Mouse (Mus musculus): ENCODE data around the gene Prkcz. TPM values are rescaled to one million over a fixed set of nuclear protein-coding genes. Genes with fewer than 3 reads are reported as not detected.

The Prkcz gene
- polyA plus RNA-seq, 1 experiment from 2014 or later, result 86.5 TPM

DNA sequence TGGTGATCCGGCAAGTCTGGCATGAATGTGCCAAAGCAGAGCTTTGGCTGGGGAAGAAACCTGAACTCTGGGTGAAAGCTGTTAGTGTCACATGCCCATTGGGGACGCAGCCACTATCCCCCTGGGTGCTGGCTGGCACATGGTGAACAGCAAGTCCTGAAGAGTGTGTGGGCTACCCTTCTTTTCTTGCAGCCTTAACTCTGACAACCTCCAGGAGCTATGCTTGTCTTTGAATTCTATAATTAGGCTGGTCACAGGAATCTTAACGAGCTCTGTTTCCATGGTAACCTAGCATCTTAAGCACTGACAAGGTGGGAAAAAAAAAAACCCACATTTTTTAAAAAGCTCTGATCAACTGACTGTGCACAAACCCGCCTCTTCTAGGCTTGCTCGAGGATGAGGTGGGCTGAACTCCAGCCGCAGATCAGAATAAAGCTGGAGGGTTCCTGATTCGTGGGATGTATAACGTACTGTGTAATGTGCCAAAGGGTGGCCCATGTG lies 55.6 kb downstream of the Prkcz start:
- peak overlapping the region; percentile 33; the same call in 1 of the 2 replicates for H3K9ac ChIP-seq (replicated peaks; ENCODE audit: low read depth, low read length)
- 7% methylated on average over 8 of the region's 8 CpGs for WGBS
- 0 out of 2 replicates have a peak overlapping the region, but pooled peaks have one; percentile 7 for H3K4me3 ChIP-seq (replicated peaks; ENCODE audit: low read length)
- peak; percentile 69 for ATAC-seq
- no peaks in the 10 kb centered on the region for H3K36me3 ChIP-seq (ENCODE audit: control insufficient read depth, insufficient read depth)
- H3K4me2 ChIP-seq (ENCODE audit: low read length), result peak overlapping the region; percentile 47
- H3K27ac ChIP-seq (ENCODE audit: low read length), result peak overlapping the region; percentile 93
- no peaks in the 10 kb centered on the region for H3K9me3 ChIP-seq (ENCODE audit: control insufficient read depth, low read length)
- peaks cover 43% of the 10 kb centered on the region for H3K4me1 ChIP-seq (replicated peaks; ENCODE audit: control insufficient read depth, insufficient read depth, low read length)
- no peaks in the 10 kb centered on the region for H3K27me3 ChIP-seq (replicated peaks; ENCODE audit: control insufficient read depth, insufficient read depth, low read length)

DNA sequence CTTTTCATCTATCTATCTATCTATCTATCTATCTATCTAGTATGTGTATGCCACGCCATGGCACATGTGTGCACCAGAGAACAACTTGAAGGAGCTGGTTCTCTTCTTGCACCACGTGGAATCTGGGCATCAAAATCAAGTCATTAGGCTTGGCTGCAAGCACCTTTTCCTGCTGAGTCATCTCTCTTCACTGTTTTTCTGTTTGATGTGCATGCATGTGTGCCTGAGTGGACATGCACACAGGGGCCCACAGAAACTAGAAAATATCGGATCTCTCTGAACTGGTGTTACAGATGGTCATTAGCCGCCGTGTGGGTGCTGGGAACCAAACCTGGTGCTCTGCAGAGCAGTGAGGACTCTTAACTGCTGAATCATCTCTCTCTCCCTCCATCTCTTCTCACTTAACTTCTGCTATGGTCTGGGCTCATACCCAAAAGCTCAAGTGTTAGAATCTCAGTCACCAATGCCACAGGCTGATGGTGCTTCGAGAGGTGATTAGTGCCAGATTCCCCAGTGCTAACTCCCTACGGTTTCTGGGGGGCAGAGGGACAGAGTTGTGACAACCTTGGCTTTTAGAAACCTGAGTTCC lies 56.6 kb downstream of the Prkcz start:
- 74% methylated on average over 7 of the region's 7 CpGs for WGBS
- Histone ChIP-seq H3K27ac (ENCODE audit: low read length) (peak overlapping the region; percentile 93), H3K4me1 (replicated peaks; ENCODE audit: control insufficient read depth, insufficient read depth, low read length) (peaks cover 43% of the 10 kb centered on the region), H3K9me3 (ENCODE audit: control insufficient read depth, low read length) (no peaks in the 10 kb centered on the region), H3K27me3 (replicated peaks; ENCODE audit: control insufficient read depth, insufficient read depth, low read length) (no peaks in the 10 kb centered on the region), H3K4me3 (replicated peaks; ENCODE audit: low read length) (no peak overlapping the region), H3K9ac (replicated peaks; ENCODE audit: low read depth, low read length) (no peak overlapping the region), H3K36me3 (ENCODE audit: control insufficient read depth, insufficient read depth) (no peaks in the 10 kb centered on the region), H3K4me2 (ENCODE audit: low read length) (no peak overlapping the region)
- ATAC-seq, result no peak

DNA sequence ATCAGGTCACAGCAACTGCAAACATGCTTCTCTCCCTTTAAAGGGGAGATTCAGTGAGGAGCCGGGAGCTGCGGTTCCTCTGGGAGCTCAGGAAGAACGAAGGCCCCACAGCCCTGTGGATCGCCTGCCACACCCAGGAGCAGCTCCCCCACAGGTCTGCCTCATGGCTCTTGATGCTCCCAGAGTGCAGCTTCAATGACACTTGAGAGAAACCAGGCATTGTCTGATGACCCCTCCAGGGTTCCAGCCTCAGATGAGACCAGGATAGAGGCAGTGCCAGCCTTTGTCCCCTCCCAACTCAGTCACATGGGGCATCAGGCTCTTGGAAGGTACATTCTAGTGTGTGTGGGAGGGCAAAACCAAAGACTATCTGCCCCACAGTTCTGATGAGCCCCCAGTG lies 59.2 kb downstream of the Prkcz start:
- Histone ChIP-seq H3K9ac (replicated peaks; ENCODE audit: low read depth, low read length) (no peak overlapping the region), H3K4me3 (replicated peaks; ENCODE audit: low read length) (no peak overlapping the region)
- WGBS, result 51% methylated on average over 4 of the region's 4 CpGs

DNA sequence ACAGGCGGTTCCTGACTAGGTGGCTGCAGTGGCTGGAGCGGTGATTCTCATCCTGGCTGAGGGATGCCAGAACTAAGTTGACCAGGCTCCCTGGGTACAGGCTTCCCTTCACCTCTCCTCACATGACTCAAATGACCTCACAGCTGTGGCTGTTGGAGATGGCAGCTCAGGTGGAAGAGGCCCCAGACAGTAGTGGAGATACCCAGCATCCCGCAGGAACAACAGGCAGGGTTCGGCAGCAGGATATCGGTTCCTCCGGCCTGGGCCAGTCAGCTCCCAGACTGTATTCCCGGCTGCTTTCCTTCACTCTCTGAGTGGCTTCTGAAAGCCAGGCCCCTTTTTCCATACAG lies 60.1 kb downstream of the Prkcz start:
- Histone ChIP-seq H3K4me2 (ENCODE audit: low read length) (no peak overlapping the region), H3K27ac (ENCODE audit: low read length) (no peak overlapping the region), H3K4me1 (replicated peaks; ENCODE audit: control insufficient read depth, insufficient read depth, low read length) (peaks cover 23% of the 10 kb centered on the region), H3K9me3 (ENCODE audit: control insufficient read depth, low read length) (no peaks in the 10 kb centered on the region), H3K27me3 (replicated peaks; ENCODE audit: control insufficient read depth, insufficient read depth, low read length) (no peaks in the 10 kb centered on the region), H3K9ac (replicated peaks; ENCODE audit: low read depth, low read length) (no peak overlapping the region), H3K36me3 (ENCODE audit: control insufficient read depth, insufficient read depth) (no peaks in the 10 kb centered on the region), H3K4me3 (replicated peaks; ENCODE audit: low read length) (no peak overlapping the region)
- no peak for ATAC-seq
- WGBS, result 97% methylated on average over 7 of the region's 7 CpGs

More for the DNA sequence above, 59.2 kb downstream of the Prkcz start:
- no peak for ATAC-seq
- Histone ChIP-seq H3K4me1 (replicated peaks; ENCODE audit: control insufficient read depth, insufficient read depth, low read length) (peaks cover 26% of the 10 kb centered on the region), H3K27ac (ENCODE audit: low read length) (no peak overlapping the region), H3K27me3 (replicated peaks; ENCODE audit: control insufficient read depth, insufficient read depth, low read length) (no peaks in the 10 kb centered on the region), H3K4me2 (ENCODE audit: low read length) (no peak overlapping the region), H3K9me3 (ENCODE audit: control insufficient read depth, low read length) (no peaks in the 10 kb centered on the region), H3K36me3 (ENCODE audit: control insufficient read depth, insufficient read depth) (no peaks in the 10 kb centered on the region)

DNA sequence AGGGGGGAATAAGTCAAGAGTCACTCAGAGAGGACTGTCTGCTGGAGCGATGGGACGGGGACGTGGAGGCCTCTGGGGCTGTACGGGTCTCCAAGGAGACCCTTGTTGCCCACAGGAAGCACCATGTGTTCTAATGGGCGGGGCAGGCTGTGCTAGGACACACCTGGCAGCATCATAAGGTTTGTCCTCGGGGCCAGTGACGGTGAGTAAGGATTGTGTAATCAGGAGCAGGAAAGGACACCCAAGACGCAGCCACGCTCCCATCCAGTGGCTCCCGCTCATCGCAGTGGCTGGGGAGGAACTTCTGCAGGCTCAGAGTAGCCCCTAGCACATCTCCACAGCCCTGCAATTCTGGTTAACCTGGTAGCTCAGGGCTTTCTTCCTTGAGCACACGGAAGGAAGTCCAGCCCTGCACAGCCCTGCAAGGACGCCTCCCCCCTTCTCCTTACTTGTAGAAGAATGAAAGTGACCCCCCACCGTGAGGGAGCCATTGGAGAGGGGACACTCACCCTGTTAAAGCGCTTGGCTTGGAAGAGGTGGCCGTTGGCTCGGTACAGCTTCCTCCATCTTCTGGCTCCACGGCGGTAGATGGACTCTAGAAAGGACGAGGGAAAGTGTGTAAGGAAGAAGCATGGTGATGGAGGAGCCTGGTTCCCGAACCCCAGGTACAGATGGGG lies 60.6 kb downstream of the Prkcz start:
- Histone ChIP-seq H3K9me3 (ENCODE audit: control insufficient read depth, low read length) (no peaks in the 10 kb centered on the region), H3K27me3 (replicated peaks; ENCODE audit: control insufficient read depth, insufficient read depth, low read length) (no peaks in the 10 kb centered on the region), H3K36me3 (ENCODE audit: control insufficient read depth, insufficient read depth) (no peaks in the 10 kb centered on the region), H3K9ac (replicated peaks; ENCODE audit: low read depth, low read length) (no peak overlapping the region), H3K4me3 (replicated peaks; ENCODE audit: low read length) (no peak overlapping the region), H3K27ac (ENCODE audit: low read length) (no peak overlapping the region), H3K4me2 (ENCODE audit: low read length) (no peak overlapping the region), H3K4me1 (replicated peaks; ENCODE audit: control insufficient read depth, insufficient read depth, low read length) (peaks cover 18% of the 10 kb centered on the region)
- no peak for ATAC-seq
- 78% methylated on average over 21 of the region's 21 CpGs for WGBS

DNA sequence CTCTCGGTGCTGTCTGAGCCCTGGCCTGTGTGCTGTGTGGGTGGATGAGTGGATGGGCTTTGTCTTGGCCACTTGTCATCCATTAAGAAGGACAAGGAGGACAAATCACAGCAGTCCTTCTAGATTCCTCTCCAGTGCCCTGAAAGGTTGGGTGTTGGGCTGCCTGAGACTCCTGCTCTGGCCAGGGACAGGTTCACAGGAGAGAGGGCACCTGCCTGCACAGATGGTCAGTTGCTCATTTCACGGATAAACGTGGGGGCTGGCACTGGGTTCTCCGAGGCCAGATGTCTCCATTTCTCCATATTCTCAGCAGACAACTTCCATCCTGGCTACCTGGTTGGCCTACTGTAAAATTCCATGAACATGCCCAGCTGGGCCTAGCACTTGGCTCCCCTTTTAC lies 62.3 kb downstream of the Prkcz start:
- Histone ChIP-seq H3K27me3 (replicated peaks; ENCODE audit: control insufficient read depth, insufficient read depth, low read length) (no peaks in the 10 kb centered on the region), H3K4me3 (replicated peaks; ENCODE audit: low read length) (no peak overlapping the region), H3K4me1 (replicated peaks; ENCODE audit: control insufficient read depth, insufficient read depth, low read length) (peaks cover 22% of the 10 kb centered on the region), H3K9me3 (ENCODE audit: control insufficient read depth, low read length) (no peaks in the 10 kb centered on the region), H3K36me3 (ENCODE audit: control insufficient read depth, insufficient read depth) (no peaks in the 10 kb centered on the region), H3K9ac (replicated peaks; ENCODE audit: low read depth, low read length) (no peak overlapping the region), H3K4me2 (ENCODE audit: low read length) (no peak overlapping the region), H3K27ac (ENCODE audit: low read length) (no peak overlapping the region)
- ATAC-seq, result no peak
- WGBS, result 87% methylated on average over 4 of the region's 4 CpGs

DNA sequence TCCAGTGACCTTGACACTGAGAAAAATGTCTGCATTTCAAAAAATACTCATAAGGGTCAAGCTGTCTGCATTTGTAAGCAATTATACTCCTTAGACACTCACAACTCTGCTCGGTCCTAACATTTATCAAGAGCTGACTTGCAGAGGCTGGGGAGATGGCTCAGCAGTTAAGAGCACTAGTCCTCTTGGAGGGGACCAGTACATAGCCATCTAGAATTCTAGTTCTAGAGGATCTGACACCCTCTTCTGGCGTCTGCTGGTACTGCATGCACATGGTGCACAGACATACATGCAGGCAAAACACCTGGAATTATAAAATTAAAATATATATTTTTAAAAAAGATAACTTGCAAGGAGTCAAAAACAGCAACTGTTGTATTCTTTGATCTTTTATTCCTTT lies 64.1 kb downstream of the Prkcz start:
- ATAC-seq, result no peak
- peaks cover 22% of the 10 kb centered on the region for H3K4me1 ChIP-seq (replicated peaks; ENCODE audit: control insufficient read depth, insufficient read depth, low read length)
- no peak overlapping the region for H3K4me2 ChIP-seq (ENCODE audit: low read length)
- 48% methylated on average over 2 of the region's 2 CpGs for WGBS
- peak overlapping the region; percentile 94 for H3K27ac ChIP-seq (ENCODE audit: low read length)
- H3K9me3 ChIP-seq (ENCODE audit: control insufficient read depth, low read length), result no peaks in the 10 kb centered on the region
- H3K27me3 ChIP-seq (replicated peaks; ENCODE audit: control insufficient read depth, insufficient read depth, low read length), result no peaks in the 10 kb centered on the region
- no peaks in the 10 kb centered on the region for H3K36me3 ChIP-seq (ENCODE audit: control insufficient read depth, insufficient read depth)
- H3K4me3 ChIP-seq (replicated peaks; ENCODE audit: low read length), result no peak overlapping the region
- H3K9ac ChIP-seq (replicated peaks; ENCODE audit: low read depth, low read length), result no peak overlapping the region

DNA sequence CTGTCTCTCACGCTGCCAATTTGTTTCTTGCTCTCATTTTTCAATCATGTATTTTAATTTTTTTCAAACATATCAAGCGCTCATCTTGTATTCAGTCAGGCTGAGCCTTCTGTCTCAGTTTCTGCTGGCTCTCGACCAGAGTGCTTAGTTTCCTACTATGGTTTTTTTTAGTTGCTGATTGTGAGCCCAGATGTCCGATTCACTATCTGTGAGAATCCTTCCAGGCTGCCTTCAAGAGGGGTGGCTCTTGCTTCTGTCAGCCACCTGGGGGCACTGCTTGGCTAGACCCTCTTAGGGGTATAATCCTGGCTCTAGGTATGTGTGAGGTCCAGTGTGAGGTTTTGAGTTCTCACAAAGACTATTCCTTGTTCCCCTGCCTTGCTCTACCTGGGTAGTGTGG lies 65.2 kb downstream of the Prkcz start:
- Histone ChIP-seq H3K27ac (ENCODE audit: low read length) (peak overlapping the region; percentile 94), H3K9me3 (ENCODE audit: control insufficient read depth, low read length) (no peaks in the 10 kb centered on the region), H3K4me1 (replicated peaks; ENCODE audit: control insufficient read depth, insufficient read depth, low read length) (peaks cover 22% of the 10 kb centered on the region), H3K27me3 (replicated peaks; ENCODE audit: control insufficient read depth, insufficient read depth, low read length) (no peaks in the 10 kb centered on the region), H3K4me3 (replicated peaks; ENCODE audit: low read length) (no peak overlapping the region), H3K9ac (replicated peaks; ENCODE audit: low read depth, low read length) (no peak overlapping the region), H3K36me3 (ENCODE audit: control insufficient read depth, insufficient read depth) (no peaks in the 10 kb centered on the region), H3K4me2 (ENCODE audit: low read length) (no peak overlapping the region)
- 35% methylated on average over 4 of the region's 4 CpGs for WGBS
- peak; percentile 70 for ATAC-seq

DNA sequence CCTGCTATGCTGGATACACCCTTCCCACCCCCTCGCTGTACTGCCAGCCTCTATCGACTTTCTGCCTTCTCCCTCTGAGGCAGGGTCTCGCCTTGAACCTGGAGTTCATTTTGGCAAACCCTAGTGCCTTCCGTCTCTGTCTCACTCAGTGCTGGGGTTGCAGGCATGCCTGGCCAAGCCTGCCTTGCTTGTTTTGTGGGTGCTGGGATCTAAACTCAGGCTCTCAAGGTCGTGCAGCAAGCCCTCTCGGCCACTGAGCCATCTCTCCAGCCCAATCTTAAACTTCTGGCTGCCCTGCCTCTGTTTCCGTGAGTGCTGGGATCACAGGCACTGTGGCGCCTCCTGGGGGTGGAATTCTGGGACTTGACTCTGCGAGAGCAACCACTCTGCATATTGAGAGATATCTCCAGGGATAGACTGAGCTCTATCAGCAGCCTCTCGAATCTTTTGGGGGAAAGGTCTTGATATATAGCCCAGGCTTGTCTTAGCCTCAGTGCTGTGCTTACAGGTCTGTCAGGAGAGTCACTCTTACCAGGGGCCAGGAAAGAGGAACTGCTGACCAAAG lies 66.1 kb downstream of the Prkcz start:
- Histone ChIP-seq H3K27ac (ENCODE audit: low read length) (peak overlapping the region; percentile 94), H3K9me3 (ENCODE audit: control insufficient read depth, low read length) (no peaks in the 10 kb centered on the region), H3K36me3 (ENCODE audit: control insufficient read depth, insufficient read depth) (no peaks in the 10 kb centered on the region), H3K27me3 (replicated peaks; ENCODE audit: control insufficient read depth, insufficient read depth, low read length) (no peaks in the 10 kb centered on the region), H3K4me1 (replicated peaks; ENCODE audit: control insufficient read depth, insufficient read depth, low read length) (peaks cover 22% of the 10 kb centered on the region), H3K9ac (replicated peaks; ENCODE audit: low read depth, low read length) (no peak overlapping the region), H3K4me3 (replicated peaks; ENCODE audit: low read length) (no peak overlapping the region), H3K4me2 (ENCODE audit: low read length) (peak overlapping the region; percentile 16)
- ATAC-seq, result no peak
- 79% methylated on average over 10 of the region's 10 CpGs for WGBS

All from forebrain, embryonic 16.5 days (tissue).